Mouse (Mus musculus) liver, embryonic 14.5 days (tissue): Measurements from ENCODE around the gene Lrig3.

Experiments
- CTCF ChIP-seq: IDR thresholded peaks from 2 replicates; pipeline ENCODE4 v1.5.1; 2016; ENCODE audit warnings: antibody characterized with exemption, low read depth, control low read depth
- EP300 ChIP-seq: IDR thresholded peaks from 2 replicates; pipeline ENCODE4 v1.6.1; 2016; ENCODE audit warnings: antibody characterized with exemption, low read depth

- TF ChIP-seq CTCF: no peak
- TF ChIP-seq EP300: no peak
Observed at GRCm38 (mm10) chr10:125940316-125941059, 25.5 kb upstream of the Lrig3 start.
